Comparison of ENCODE assay signal across 27 mouse cellular contexts in genomic region chr6:13380819-13381218, GRCm38 (mm10).
"Had no signal": no experiment of that assay in that cellular context is flagged by ENCODE, and none has a peak within 500 bp of the region (broad histone marks: within the 10 kb centered on the region; RNA-seq: fewer than 3 reads in every experiment).

No protein-coding gene starts in this region.

- H3K4me3 ChIP-seq: embryonic facial prominence, embryonic 12.5 days; embryonic facial prominence, embryonic 13.5 days; embryonic facial prominence, embryonic 15.5 days; erythroblast, embryonic 14.5 days; forebrain, embryonic 10.5 days; forebrain, embryonic 12.5 days; forebrain, embryonic 13.5 days; forebrain, embryonic 15.5 days; gastrocnemius, adult 2 months; heart, adult 2 months; heart, embryonic 10.5 days had no signal

- H3K27me3 ChIP-seq: embryonic facial prominence, embryonic 12.5 days; embryonic facial prominence, embryonic 13.5 days; embryonic facial prominence, embryonic 15.5 days; forebrain, embryonic 12.5 days; forebrain, embryonic 13.5 days; forebrain, embryonic 15.5 days had no signal

- ATAC-seq: forebrain, embryonic 13.5 days; forebrain, embryonic 14.5 days; forebrain, embryonic 15.5 days; forebrain, embryonic 16.5 days; forebrain, postnatal 0 days had no signal

- H3K4me1 ChIP-seq: embryonic facial prominence, embryonic 12.5 days; embryonic facial prominence, embryonic 13.5 days; embryonic facial prominence, embryonic 15.5 days; forebrain, embryonic 10.5 days; forebrain, embryonic 12.5 days; forebrain, embryonic 13.5 days; forebrain, embryonic 15.5 days; heart, embryonic 10.5 days had no signal

- DNase-seq: cerebellum, adult 9-10 months; cerebellum, adult 9-11 months; cerebellum, postnatal 10 days; cerebellum, postnatal 14 days; cerebellum, postnatal 25 days; cerebellum, postnatal 36 days; embryo, embryonic 11 days; forebrain, postnatal 0 days; gastrocnemius, adult 2 months; gastrocnemius, postnatal 10 days; gastrocnemius, postnatal 14 days; gastrocnemius, postnatal 25 days; gastrocnemius, postnatal 36 days; heart, adult 11 months; heart, adult 18-20 months; heart, adult 2 months had no signal

- H3K4me2 ChIP-seq: embryonic facial prominence, embryonic 12.5 days; embryonic facial prominence, embryonic 13.5 days; embryonic facial prominence, embryonic 15.5 days; forebrain, embryonic 12.5 days; forebrain, embryonic 13.5 days; forebrain, embryonic 15.5 days had no signal

- H3K9ac ChIP-seq: embryonic facial prominence, embryonic 12.5 days; embryonic facial prominence, embryonic 13.5 days; embryonic facial prominence, embryonic 15.5 days; forebrain, embryonic 12.5 days; forebrain, embryonic 13.5 days; forebrain, embryonic 15.5 days; forebrain, postnatal 0 days had no signal

- H3K9me3 ChIP-seq: embryonic facial prominence, embryonic 12.5 days; embryonic facial prominence, embryonic 13.5 days; embryonic facial prominence, embryonic 15.5 days; forebrain, embryonic 12.5 days; forebrain, embryonic 13.5 days; forebrain, embryonic 15.5 days; heart, embryonic 10.5 days had no signal

- H3K36me3 ChIP-seq: embryonic facial prominence, embryonic 12.5 days; embryonic facial prominence, embryonic 13.5 days; embryonic facial prominence, embryonic 15.5 days; forebrain, embryonic 10.5 days; forebrain, embryonic 12.5 days; forebrain, embryonic 15.5 days; heart, embryonic 10.5 days had no signal

- H3K27ac ChIP-seq: embryonic facial prominence, embryonic 12.5 days; embryonic facial prominence, embryonic 13.5 days; embryonic facial prominence, embryonic 15.5 days; forebrain, embryonic 10.5 days; forebrain, embryonic 12.5 days; forebrain, embryonic 13.5 days; forebrain, embryonic 15.5 days; gastrocnemius, adult 2 months; heart, adult 2 months; heart, embryonic 10.5 days had no signal
